Mouse (Mus musculus) skeletal muscle tissue, adult 2 months (tissue): Measurements from ENCODE around the gene Hus1b.
A peak's percentile ranks its signal among the peaks of the same experiment; 100 is the strongest.

Source experiments
- DNase-seq: peaks from one replicate; pipeline ENCODE4 v3.0.0-alpha.2; 2012; ENCODE audit warnings: low read depth, low spot score

Gene Hus1b

DNA sequence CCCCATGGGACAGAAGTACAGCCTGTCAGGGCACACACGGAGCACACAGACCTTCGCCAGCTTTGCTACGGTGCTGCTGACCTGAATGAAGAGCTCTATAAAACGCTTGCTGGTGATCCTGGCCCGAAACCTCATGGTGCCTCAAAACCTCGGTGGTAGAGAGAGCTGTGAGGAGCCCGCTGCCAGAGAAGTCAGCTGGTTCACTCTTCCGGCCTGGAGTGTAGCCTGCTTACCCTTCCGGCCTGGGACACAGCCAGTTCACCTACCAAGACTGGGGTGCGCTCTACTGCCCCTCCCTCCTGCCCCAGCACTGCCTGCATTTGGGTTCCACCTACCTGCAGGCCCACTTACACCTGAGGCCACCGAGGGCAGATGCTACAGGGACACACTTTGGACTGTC, at the start of gene Hus1b:
Hus1b (minus strand) TSS at position 220 of the 400 bp plus-strand sequence.
- DNase-seq: no peak

DNA sequence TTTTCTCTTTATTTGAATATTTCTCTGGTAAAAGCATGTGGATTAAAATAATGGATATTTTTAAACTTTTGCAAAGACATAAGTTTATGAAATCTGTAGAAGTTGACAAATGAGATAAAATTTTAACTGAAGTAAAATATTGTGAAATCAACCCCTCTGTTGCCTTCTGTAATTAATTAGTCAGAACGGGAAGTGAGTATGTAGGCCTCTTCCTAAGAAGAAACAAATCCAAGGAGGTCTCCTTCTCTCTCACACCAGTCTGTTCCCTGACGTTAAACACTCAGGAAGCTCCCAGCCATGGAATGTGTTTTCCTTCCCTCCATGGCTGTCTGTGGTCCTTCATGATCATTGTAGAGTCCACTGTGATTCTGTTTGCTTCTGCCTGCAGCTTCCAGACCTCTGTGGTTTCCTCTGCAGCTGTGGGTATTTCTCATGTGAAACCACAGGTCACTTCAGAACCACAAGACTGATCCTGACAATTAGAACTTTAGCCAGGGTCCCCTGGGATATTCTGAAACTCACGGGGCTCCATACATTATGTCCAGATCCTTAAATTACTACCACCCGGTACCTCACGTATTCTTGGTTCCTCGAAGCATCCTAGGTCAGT, 46.8 kb upstream of the Hus1b start:
- DNase-seq: no peak

GRCm38 (mm10) chr13:30993819-30994218, 46.3 kb upstream of the Hus1b start:
- DNase-seq: no peak

- no peak for DNase-seq
Measured at GRCm38 (mm10) chr13:30990233-30990632, 42.7 kb upstream of the Hus1b start.

DNA sequence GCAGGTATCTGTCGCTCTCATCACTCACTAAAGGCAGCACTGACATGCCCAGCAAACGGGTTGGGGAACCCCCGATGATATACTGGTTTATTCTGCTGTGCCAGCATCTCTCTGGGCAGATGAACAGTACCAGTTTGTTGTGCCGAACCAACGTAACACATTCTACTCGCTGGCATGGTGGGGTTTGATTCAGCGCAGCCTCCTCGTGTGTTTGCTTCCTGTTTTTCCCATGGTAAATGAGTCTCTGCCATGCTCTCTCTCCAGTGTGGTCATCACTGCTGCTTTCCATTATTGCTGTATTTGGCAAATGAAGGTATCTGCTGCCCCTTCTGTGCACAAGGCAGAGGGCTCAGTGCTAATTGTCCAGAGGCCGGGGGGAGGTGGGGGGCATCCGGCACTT, 42.2 kb upstream of the Hus1b start:
- DNase-seq: no peak

GRCm38 (mm10) chr13:30987686-30988085, 40.1 kb upstream of the Hus1b start:
- no peak for DNase-seq

- no peak for DNase-seq
Measured at GRCm38 (mm10) chr13:30986934-30987455, 39.4 kb upstream of the Hus1b start.

- DNase-seq: peak; percentile 67
Measured at GRCm38 (mm10) chr13:30985598-30986466, 38.3 kb upstream of the Hus1b start.

GRCm38 (mm10) chr13:30985275-30985597, 37.7 kb upstream of the Hus1b start:
- DNase-seq: no peak

DNA sequence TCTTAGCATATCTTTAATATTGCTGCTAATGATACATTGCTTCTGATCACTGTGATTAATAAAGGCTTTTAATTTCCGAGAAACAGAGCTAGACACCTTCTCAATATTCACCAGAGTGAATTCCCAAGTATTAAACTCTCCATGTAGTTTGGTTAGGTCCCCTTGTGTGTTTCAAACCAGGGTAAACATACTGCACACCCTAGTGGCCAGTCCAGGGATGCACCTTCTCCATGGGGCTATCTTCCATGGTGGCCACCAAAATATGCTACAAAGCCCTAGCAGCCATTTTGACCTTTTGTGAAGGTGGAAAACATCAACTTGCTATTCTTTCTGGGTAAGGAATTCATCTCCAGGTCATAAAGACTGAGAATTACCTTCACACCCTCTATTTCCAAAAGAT, 34.1 kb upstream of the Hus1b start:
- DNase-seq: no peak

- no peak for DNase-seq
Measured at GRCm38 (mm10) chr13:30978224-30978623, 30.7 kb upstream of the Hus1b start.

GRCm38 (mm10) chr13:30976536-30977084, 29.1 kb upstream of the Hus1b start:
- DNase-seq: no peak

- no peak for DNase-seq
Measured at GRCm38 (mm10) chr13:30974247-30974630, 26.7 kb upstream of the Hus1b start.

GRCm38 (mm10) chr13:30973501-30974246, 26.1 kb upstream of the Hus1b start, which contains the start of the genes Exoc2 and Gm5447:
Gene Exoc2 (minus strand): TSS chr13:30974093.
Gene Gm5447 (plus strand): TSS chr13:30974204.
- DNase-seq: peak; percentile 71

GRCm38 (mm10) chr13:30972102-30972501, 24.5 kb upstream of the Hus1b start:
- DNase-seq: no peak

DNA sequence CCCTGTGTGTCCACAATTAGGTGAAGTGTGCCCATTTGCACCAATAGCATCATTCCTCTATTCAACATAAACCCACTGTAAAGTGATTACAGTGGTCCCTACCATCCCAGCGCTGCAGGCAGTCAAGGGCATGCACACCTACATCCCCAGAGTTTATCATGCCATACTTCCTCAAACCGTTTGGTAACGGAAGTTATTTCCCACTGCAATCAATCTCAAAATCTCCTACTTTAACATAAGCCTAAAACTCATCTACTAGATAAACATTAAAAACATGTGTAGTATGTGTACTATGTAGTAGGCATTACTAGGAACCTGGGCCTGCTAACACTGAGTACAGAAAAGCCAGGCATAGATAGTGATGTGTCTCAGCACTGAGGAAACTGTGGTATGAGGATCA, 23.5 kb upstream of the Hus1b start:
- DNase-seq: no peak

DNA sequence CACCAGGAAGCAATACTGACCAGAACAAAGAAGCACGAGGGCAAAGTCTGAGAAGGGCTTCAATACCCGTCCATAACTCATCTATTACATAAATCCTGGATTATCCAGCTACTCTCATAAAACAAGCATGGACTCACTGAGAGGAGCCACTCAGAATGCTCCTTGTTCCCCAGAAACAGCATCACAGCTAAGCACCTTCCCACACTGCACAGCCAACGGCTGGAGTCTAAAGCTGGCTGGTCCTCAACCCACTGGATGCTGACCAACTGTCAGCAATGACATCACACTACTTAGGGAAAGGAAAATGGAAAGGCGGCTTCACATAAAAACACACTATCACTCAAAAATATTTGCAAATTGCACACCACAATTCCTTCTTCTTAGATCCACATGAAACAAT, 20.8 kb upstream of the Hus1b start:
- no peak for DNase-seq

GRCm38 (mm10) chr13:30966507-30966911, 18.9 kb upstream of the Hus1b start:
- no peak for DNase-seq

DNA sequence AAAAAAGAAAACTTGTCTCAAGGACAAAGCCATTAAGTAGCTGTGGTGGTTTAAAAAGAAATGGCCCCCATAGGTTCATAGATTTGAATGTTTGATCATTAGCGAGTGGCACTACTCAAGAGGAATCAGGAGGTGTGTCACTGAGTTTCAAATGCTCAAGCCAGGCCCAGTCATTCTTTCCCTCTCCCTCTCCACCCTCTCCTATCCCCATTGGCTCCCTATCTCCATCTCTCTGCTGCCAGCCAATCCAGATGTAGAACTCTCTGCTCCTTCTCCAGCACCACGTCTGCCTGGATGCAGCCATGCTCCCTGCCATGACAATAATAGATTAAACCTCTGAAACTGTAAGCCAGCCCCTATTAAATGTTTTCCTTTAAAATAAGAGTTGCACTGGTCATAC, 14.4 kb upstream of the Hus1b start:
- no peak for DNase-seq

DNA sequence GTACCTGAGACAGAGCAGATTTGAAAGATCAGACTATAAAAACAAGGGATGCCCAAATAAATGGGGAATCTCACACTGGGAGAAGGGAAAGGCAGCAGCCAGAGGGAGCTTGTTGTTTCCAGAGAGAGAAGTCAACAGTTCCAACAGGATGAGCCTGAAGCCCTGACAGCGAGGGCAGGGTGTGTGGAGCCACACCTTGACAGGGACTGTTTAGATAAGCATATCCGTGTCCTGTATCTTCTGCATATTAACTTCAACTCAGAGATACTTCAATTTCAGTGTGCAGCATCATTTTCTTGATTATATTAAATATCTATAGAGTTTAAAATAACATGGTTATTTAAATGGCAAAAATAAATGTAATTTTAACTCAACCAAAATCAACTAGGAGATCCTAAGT, 13.2 kb upstream of the Hus1b start:
- DNase-seq: no peak

DNA sequence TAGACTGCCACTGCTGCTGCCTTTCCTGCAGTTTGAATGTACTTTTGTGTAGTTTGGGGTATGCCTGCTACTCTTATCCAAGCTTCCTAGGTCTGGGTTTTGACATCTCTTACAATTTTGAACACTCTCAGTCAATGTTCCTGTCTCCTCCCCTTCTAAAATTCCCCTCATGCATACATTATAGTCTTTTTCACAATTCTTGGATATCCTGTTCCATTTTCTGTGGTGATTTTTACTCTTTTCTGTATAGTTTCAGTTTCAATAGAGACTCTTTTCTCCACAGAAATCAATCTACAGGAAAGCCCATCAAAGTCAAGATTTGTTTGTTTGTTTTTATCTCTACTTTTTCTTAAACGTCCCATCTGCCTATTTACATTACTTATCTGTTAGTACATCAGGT, 6.0 kb upstream of the Hus1b start:
- DNase-seq: no peak

DNA sequence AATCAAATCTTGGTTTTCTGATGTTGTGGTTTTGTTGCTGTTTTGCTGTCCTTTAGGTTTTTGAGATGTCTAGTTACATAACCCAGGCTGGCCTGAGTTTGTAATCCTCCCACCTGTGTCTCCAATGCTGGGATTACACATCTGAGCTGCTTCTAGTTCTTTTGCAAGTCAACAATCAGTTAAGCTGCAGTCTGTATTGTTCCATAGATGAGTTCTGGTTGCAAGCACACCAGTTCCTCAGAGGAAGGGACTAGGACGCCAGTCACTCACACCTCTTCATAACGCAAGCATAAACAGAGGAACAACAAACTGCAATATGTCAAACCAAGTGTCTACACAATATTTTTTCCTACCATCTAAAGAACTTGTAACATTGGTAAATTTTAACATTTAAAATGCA, 4.5 kb upstream of the Hus1b start:
- DNase-seq: no peak
